11 mouse cellular contexts compared by ENCODE assay signal in genomic region chr9:103692699-103693098, GRCm38 (mm10).
DNase-seq lines count a peak whose midpoint lies in the region; TF ChIP-seq lines count a peak whose summit lies in the region.
"Had no signal": no experiment of that assay in that cellular context is flagged by ENCODE, and none has a peak within 500 bp of the region (broad histone marks: within the 10 kb centered on the region; RNA-seq: fewer than 3 reads in every experiment).

No protein-coding gene starts in this region.

- no peak for TF ChIP-seq CTCF in gastrocnemius, adult 2 months (IDR thresholded peaks at IDR 0.05)

- peak; percentile 16 to 43 for DNase-seq in left cerebral cortex, adult 18-20 months (ENCODE audit: low spot score in 2 of 2)
- DNase-seq in left cerebral cortex, adult 11 months (ENCODE audit: low spot score), result no peak
- peak; percentile 30 to 61 for DNase-seq in frontal cortex, adult 2 months (ENCODE audit: extremely low spot score in 1 of 2, low spot score in 1 of 2)
- peak; percentile 53 to 84 for DNase-seq in layer of hippocampus, postnatal 14 days (ENCODE audit: low spot score in 2 of 2)
- DNase-seq in right cerebral cortex, postnatal 25 days, result peak; percentile 60
- no peak for DNase-seq in gastrocnemius, adult 2 months
- DNase-seq in gastrocnemius, postnatal 25 days, result no peak
- DNase-seq in thymus, postnatal 0 days (ENCODE audit: low spot score), result no peak
- DNase-seq: cerebellum, postnatal 36 days; thymus, adult 18-20 months had no signal

- intact Hi-C loops in gastrocnemius, adult 2 months (cut with DNase I), result no loop called here

- no peak overlapping the region for H3K4me3 ChIP-seq in gastrocnemius, adult 2 months
- H3K4me3 ChIP-seq: myocyte had no signal

- no peak overlapping the region for H3K27ac ChIP-seq in gastrocnemius, adult 2 months

Comparison
In these comparisons a context has a peak if more than half of its experiments do, and no peak if none do; other contexts are left out.
1. DNase-seq: peak in left cerebral cortex, adult 18-20 months (2 of 2), frontal cortex, adult 2 months (2 of 2), layer of hippocampus, postnatal 14 days (2 of 2) and right cerebral cortex, postnatal 25 days (single experiment); none in left cerebral cortex, adult 11 months (single experiment), gastrocnemius, adult 2 months (single experiment), gastrocnemius, postnatal 25 days (single experiment) and thymus, postnatal 0 days (single experiment).